In the genomic region with DNA sequence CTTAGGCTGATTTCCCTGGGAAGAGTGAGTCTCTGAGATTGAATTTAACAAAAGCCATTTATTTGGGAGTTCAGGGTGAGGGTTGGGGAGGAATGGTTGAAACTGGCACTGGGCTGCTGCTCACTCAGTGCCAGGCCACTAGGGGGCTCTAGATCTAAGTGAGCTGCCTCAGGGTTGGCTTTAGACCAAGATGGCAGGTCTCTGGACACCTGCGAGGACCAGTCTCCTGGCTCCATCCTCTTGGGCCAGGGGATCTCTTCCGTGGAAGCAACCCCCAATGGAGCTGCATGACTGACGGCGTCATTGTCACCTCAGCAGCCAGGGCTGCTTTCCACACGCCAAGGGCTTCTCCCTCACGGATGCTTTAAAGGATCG, we compare ENCODE assay signal across 9 mouse cellular contexts. TPM values are rescaled to one million over a fixed set of nuclear protein-coding genes. Genes with fewer than 3 reads are reported as not detected.
A peak's percentile ranks its signal among the peaks of the same experiment; 100 is the strongest.
DNase-seq lines count a peak whose midpoint lies in the region; ATAC-seq lines count a peak whose summit lies in the region.
"Had no signal": no experiment of that assay in that cellular context is flagged by ENCODE, and none has a peak within 500 bp of the region (broad histone marks: within the 10 kb centered on the region; RNA-seq: fewer than 3 reads in every experiment).

No protein-coding gene starts in this region.

- H3K4me1 ChIP-seq in lung, embryonic 15.5 days, result no peaks in the 10 kb centered on the region
- H3K4me1 ChIP-seq in liver, embryonic 13.5 days (replicated peaks), result 0 out of 2 replicates have a peak, but pooled peaks cover 4% of the 10 kb centered on the region

- peaks cover 12% of the 10 kb centered on the region; the same call in 1 of the 2 replicates for H3K9me3 ChIP-seq in lung, embryonic 15.5 days
- peaks cover 13% of the 10 kb centered on the region; the same call in 1 of the 2 replicates for H3K9me3 ChIP-seq in liver, embryonic 13.5 days (replicated peaks)

- ATAC-seq in lung, embryonic 15.5 days (ENCODE audit: borderline replicate concordance, extremely low read depth, low FRiP score, low TSS enrichment), result peak; percentile 13; the same call in 1 of the 2 replicates
- ATAC-seq in liver, embryonic 13.5 days (ENCODE audit: low read depth), result peak; percentile 20

- WGBS in lung, embryonic 15.5 days, result 59% methylated on average over 7 of the region's 7 CpGs
- WGBS in liver, embryonic 13.5 days (ENCODE audit: insufficient replicate concordance), result 49% methylated on average over 7 of the region's 7 CpGs

- H3K4me2 ChIP-seq in lung, embryonic 15.5 days, result no peak overlapping the region
- H3K4me2 ChIP-seq in liver, embryonic 13.5 days, result no peak overlapping the region

- no peak overlapping the region for H3K9ac ChIP-seq in lung, embryonic 15.5 days
- no peak overlapping the region for H3K9ac ChIP-seq in liver, embryonic 13.5 days

- H3K27ac ChIP-seq in lung, embryonic 15.5 days, result no peak overlapping the region
- no peak overlapping the region for H3K27ac ChIP-seq in liver, embryonic 13.5 days

- no peaks in the 10 kb centered on the region for H3K36me3 ChIP-seq in lung, embryonic 15.5 days
- H3K36me3 ChIP-seq in liver, embryonic 13.5 days, result no peaks in the 10 kb centered on the region

- no peaks in the 10 kb centered on the region for H3K27me3 ChIP-seq in lung, embryonic 15.5 days
- no peaks in the 10 kb centered on the region for H3K27me3 ChIP-seq in liver, embryonic 13.5 days

- no peak overlapping the region for H3K4me3 ChIP-seq in lung, embryonic 15.5 days
- no peak overlapping the region for H3K4me3 ChIP-seq in liver, embryonic 13.5 days (replicated peaks)

- DNase-seq in cerebellum, adult 11-12 months, result peak; percentile 38
- no peak for DNase-seq in cerebellum, adult 11 months
- no peak for DNase-seq in lung, postnatal 14 days
- DNase-seq in adipocyte (ENCODE audit: low spot score), result peak; percentile 67
- DNase-seq in liver, embryonic 13.5 days, result no peak
- DNase-seq in right cerebral cortex, postnatal 4 days, result no peak
- DNase-seq in T-cell, adult 2 months (ENCODE audit: low spot score), result no peak

RNA-seq across cellular contexts. Expression of a gene that starts 7.5 kb away (rescaled TPM):
- 0.04 and 0.10 TPM in 2 replicates for polyA plus RNA-seq in lung, embryonic 15.5 days (2015; fragmentation: Nextera tagmentation; extraction: Ambion mirVana)
- polyA plus RNA-seq in liver, embryonic 13.5 days (2015; fragmentation: Nextera tagmentation; extraction: Ambion mirVana), result not detected in 2 replicates
- polyA plus RNA-seq: large intestine, adult 2 months had no signal

RNA-seq across cellular contexts. Expression of a gene that starts 7.5 kb away (rescaled TPM):
- polyA plus RNA-seq in lung, embryonic 15.5 days (2015; fragmentation: Nextera tagmentation; extraction: Ambion mirVana), result 184 and 198 TPM in 2 replicates
- polyA plus RNA-seq in liver, embryonic 13.5 days (2015; fragmentation: Nextera tagmentation; extraction: Ambion mirVana), result 61.0 and 69.7 TPM in 2 replicates

RNA-seq across cellular contexts. Expression of a gene that starts 58.1 kb away (rescaled TPM):
- 0.90 and 1.1 TPM in 2 replicates for polyA plus RNA-seq in lung, embryonic 15.5 days (2015; fragmentation: Nextera tagmentation; extraction: Ambion mirVana)
- polyA plus RNA-seq in liver, embryonic 13.5 days (2015; fragmentation: Nextera tagmentation; extraction: Ambion mirVana), result 0.41 TPM in 2 replicates

Comparison
In these comparisons a context has a peak if more than half of its experiments do, and no peak if none do; other contexts are left out.
1. DNase-seq: peak in cerebellum, adult 11-12 months (single experiment) and adipocyte (single experiment); none in cerebellum, adult 11 months (single experiment), lung, postnatal 14 days (single experiment), liver, embryonic 13.5 days (single experiment), right cerebral cortex, postnatal 4 days (single experiment) and T-cell, adult 2 months (single experiment).